Mouse (Mus musculus) CH12.LX (cell line): ENCODE data around the gene 4930415O20Rik. TPM values are rescaled to one million over a fixed set of nuclear protein-coding genes. Genes with fewer than 3 reads are reported as not detected.

ENCODE experiments used
- DNase-seq: peaks from one replicate; pipeline ENCODE4 v3.0.0-alpha.2; 2013; ENCODE audit errors: extremely low read depth
- H3K27ac ChIP-seq: 2 replicates; pipeline ENCODE4 v1.5.1; 2012; ENCODE audit warnings: low read depth, mild to moderate bottlenecking, control low read depth, moderate library complexity; ENCODE audit not compliant: insufficient read depth
- H3K27me3 ChIP-seq: replicated peaks from 2 replicates; pipeline ENCODE3; 2012; ENCODE audit warnings: inconsistent platforms
- H3K36me3 ChIP-seq, 2 experiments: replicated peaks in 1 of 2; 2 replicates each; pipeline versions ENCODE3 to v1.6.1; 2012; ENCODE audit warnings: inconsistent platforms in 1 of 2, low read length in 1 of 2, mild to moderate bottlenecking in 1 of 2, mixed read lengths in 1 of 2, moderate library complexity in 1 of 2; ENCODE audit not compliant: control insufficient read depth in 1 of 2, insufficient read depth in 1 of 2
- H3K4me1 ChIP-seq, 2 experiments: 2 replicates each; pipeline ENCODE4 v1.6.1; 2012; ENCODE audit warnings: inconsistent platforms in 1 of 2, moderate library complexity in 1 of 2; ENCODE audit not compliant: insufficient read depth in 2 of 2, control insufficient read depth in 1 of 2
- H3K4me2 ChIP-seq: 2 replicates; pipeline ENCODE4 v1.6.1; 2012; ENCODE audit warnings: low read depth, mild to moderate bottlenecking, control low read depth; ENCODE audit not compliant: poor library complexity, insufficient read depth, severe bottlenecking
- H3K4me3 ChIP-seq, 3 experiments: fragments of 150-350 bp in 1 of 3; sonication (generic) in 1 of 3; replicated peaks in 1 of 3; 2 replicates each; pipeline versions ENCODE3 to v1.5.1; 2011 to 2012; ENCODE audit warnings: low read depth in 2 of 3, low read length in 2 of 3, mild to moderate bottlenecking in 2 of 3, moderate library complexity in 2 of 3, control low read depth in 1 of 3, improper control_type of control experiment in 1 of 3, inconsistent platforms in 1 of 3, mixed read lengths in 1 of 3; ENCODE audit not compliant: poor library complexity in 1 of 3
- H3K79me2 ChIP-seq: replicated peaks from 2 replicates; pipeline ENCODE4 v1.6.1; 2012; ENCODE audit warnings: mild to moderate bottlenecking, moderate library complexity; ENCODE audit not compliant: control insufficient read depth, poor library complexity, insufficient read depth, severe bottlenecking; ENCODE audit errors: extremely low read depth
- H3K9ac ChIP-seq: 2 replicates; pipeline ENCODE4 v1.6.1; 2012; ENCODE audit warnings: low read depth, mild to moderate bottlenecking, control low read depth, moderate library complexity; ENCODE audit not compliant: insufficient read depth
- H3K9me3 ChIP-seq: replicated peaks from 2 replicates; pipeline ENCODE3; 2012; ENCODE audit warnings: low read length, inconsistent platforms, mixed read lengths
- BHLHE40 ChIP-seq: IDR thresholded peaks from 2 replicates; pipeline ENCODE4 v1.6.1; 2011; ENCODE audit warnings: mild to moderate bottlenecking, low read depth, low read length, improper control_type of control experiment
- CHD1 ChIP-seq: IDR thresholded peaks from 2 replicates; pipeline ENCODE4 v1.6.1; 2012; ENCODE audit warnings: low read depth, low read length, improper control_type of control experiment, inconsistent platforms
- CHD2 ChIP-seq: IDR thresholded peaks from 2 replicates; pipeline ENCODE4 v1.6.1; 2011; ENCODE audit warnings: low read length, improper control_type of control experiment
- CTCF ChIP-seq, 2 experiments: IDR thresholded peaks in 1 of 2; conservative IDR thresholded peaks in 1 of 2; 2 replicates each; pipeline ENCODE4 v1.5.1; 2011 to 2012; ENCODE audit warnings: low read depth in 2 of 2, low read length in 2 of 2, improper control_type of control experiment in 1 of 2, inconsistent platforms in 1 of 2, mild to moderate bottlenecking in 1 of 2, moderate library complexity in 1 of 2
- E2F4 ChIP-seq: IDR thresholded peaks from 2 replicates; pipeline ENCODE4 v1.6.1; 2011; ENCODE audit warnings: low read depth, low read length, improper control_type of control experiment; ENCODE audit not compliant: insufficient replicate concordance
- ELF1 ChIP-seq: IDR thresholded peaks from 2 replicates; pipeline ENCODE4 v1.6.1; 2014; ENCODE audit warnings: low read depth, mild to moderate bottlenecking, inconsistent platforms, low read length, improper control_type of control experiment
- EP300 ChIP-seq: IDR thresholded peaks from 2 replicates; pipeline ENCODE4 v1.6.1; 2011; ENCODE audit warnings: low read length, improper control_type of control experiment
- HCFC1 ChIP-seq: IDR thresholded peaks from 2 replicates; pipeline ENCODE4 v1.6.1; 2012; ENCODE audit warnings: low read depth, mild to moderate bottlenecking, inconsistent platforms, low read length, improper control_type of control experiment
- IRF4 ChIP-seq: IDR thresholded peaks from 2 replicates; pipeline ENCODE4 v1.6.1; 2014; ENCODE audit warnings: low read depth, mild to moderate bottlenecking, inconsistent platforms, low read length, improper control_type of control experiment
- JUN ChIP-seq: IDR thresholded peaks from 2 replicates; pipeline ENCODE4 v1.6.1; 2011; ENCODE audit warnings: low read depth, mild to moderate bottlenecking, low read length, improper control_type of control experiment, moderate library complexity; ENCODE audit not compliant: insufficient read depth
- JUND ChIP-seq: conservative IDR thresholded peaks from 2 replicates; pipeline ENCODE4 v1.6.1; 2011; ENCODE audit warnings: low read depth, low read length, improper control_type of control experiment
- KAT2A ChIP-seq: IDR thresholded peaks from 2 replicates; pipeline ENCODE4 v1.6.1; 2012; ENCODE audit warnings: low read length, improper control_type of control experiment, inconsistent platforms; ENCODE audit not compliant: insufficient replicate concordance
- MAFK ChIP-seq: IDR thresholded peaks from 2 replicates; pipeline ENCODE4 v1.6.1; 2011; ENCODE audit warnings: low read length, improper control_type of control experiment; ENCODE audit not compliant: insufficient replicate concordance
- MAX ChIP-seq: IDR thresholded peaks from 2 replicates; pipeline ENCODE4 v1.6.1; 2011; ENCODE audit warnings: low read length, improper control_type of control experiment
- MAZ ChIP-seq: IDR thresholded peaks from 2 replicates; pipeline ENCODE4 v1.6.1; 2012; ENCODE audit warnings: low read depth, mild to moderate bottlenecking, inconsistent platforms, low read length, improper control_type of control experiment, moderate library complexity
- MEF2A ChIP-seq: IDR thresholded peaks from 2 replicates; pipeline ENCODE4 v1.6.1; 2014; ENCODE audit warnings: low read depth, mild to moderate bottlenecking, inconsistent platforms, low read length, improper control_type of control experiment, borderline replicate concordance
- MXI1 ChIP-seq: IDR thresholded peaks from 2 replicates; pipeline ENCODE4 v1.6.1; 2011; ENCODE audit warnings: mild to moderate bottlenecking, low read depth, low read length, improper control_type of control experiment
- MYC ChIP-seq: IDR thresholded peaks from 2 replicates; pipeline ENCODE4 v1.6.1; 2011; ENCODE audit warnings: low read depth, mild to moderate bottlenecking, improper control_type of control experiment, low read length
- NELFE ChIP-seq: IDR thresholded peaks from 2 replicates; pipeline ENCODE4 v1.6.1; 2011; ENCODE audit warnings: low read depth, low read length, improper control_type of control experiment
- NRF1 ChIP-seq: IDR thresholded peaks from 2 replicates; pipeline ENCODE4 v1.6.1; 2014; ENCODE audit warnings: low read depth, mild to moderate bottlenecking, inconsistent platforms, low read length, improper control_type of control experiment, moderate library complexity
- PAX5 ChIP-seq: IDR thresholded peaks from 2 replicates; pipeline ENCODE4 v1.6.1; 2012; ENCODE audit warnings: low read length, inconsistent platforms, mixed read lengths
- POLR2A ChIP-seq: IDR thresholded peaks from 2 replicates; pipeline ENCODE4 v1.6.1; 2011; ENCODE audit warnings: low read depth, mild to moderate bottlenecking, improper control_type of control experiment, low read length
- POLR2AphosphoS2 ChIP-seq: IDR thresholded peaks from 2 replicates; pipeline ENCODE4 v1.6.1; 2011; ENCODE audit warnings: low read depth, low read length, improper control_type of control experiment
- RAD21 ChIP-seq: IDR thresholded peaks from 2 replicates; pipeline ENCODE4 v1.6.1; 2011; ENCODE audit warnings: low read depth, mild to moderate bottlenecking, low read length, improper control_type of control experiment, moderate library complexity
- RCOR1 ChIP-seq: conservative IDR thresholded peaks from 2 replicates; pipeline ENCODE4 v1.6.1; 2012; ENCODE audit warnings: low read depth, mild to moderate bottlenecking, inconsistent platforms, low read length, improper control_type of control experiment
- SIN3A ChIP-seq: IDR thresholded peaks from 2 replicates; pipeline ENCODE4 v1.6.1; 2012; ENCODE audit warnings: low read length, improper control_type of control experiment, inconsistent platforms
- SMC3 ChIP-seq: IDR thresholded peaks from 2 replicates; pipeline ENCODE4 v1.6.1; 2011; ENCODE audit warnings: low read depth, low read length, improper control_type of control experiment
- TBP ChIP-seq: conservative IDR thresholded peaks from 2 replicates; pipeline ENCODE4 v1.6.1; 2011; ENCODE audit warnings: low read depth, low read length, improper control_type of control experiment
- TCF12 ChIP-seq: IDR thresholded peaks from 2 replicates; pipeline ENCODE4 v1.6.1; 2014; ENCODE audit warnings: low read depth, mild to moderate bottlenecking, inconsistent platforms, low read length, improper control_type of control experiment
- UBTF ChIP-seq: IDR thresholded peaks from 2 replicates; pipeline ENCODE4 v1.6.1; 2012; ENCODE audit warnings: low read depth, mild to moderate bottlenecking, inconsistent platforms, low read length, improper control_type of control experiment, moderate library complexity
- USF1 ChIP-seq: IDR thresholded peaks from 2 replicates; pipeline ENCODE4 v1.6.1; 2014; ENCODE audit warnings: low read depth, mild to moderate bottlenecking, inconsistent platforms, low read length, improper control_type of control experiment
- USF2 ChIP-seq: conservative IDR thresholded peaks from 2 replicates; pipeline ENCODE4 v1.6.1; 2011; ENCODE audit warnings: low read depth, low read length, improper control_type of control experiment
- ZC3H11A ChIP-seq: IDR thresholded peaks from 2 replicates; pipeline ENCODE4 v1.6.1; 2012; ENCODE audit warnings: low read depth, mild to moderate bottlenecking, inconsistent platforms, low read length, improper control_type of control experiment
- ZKSCAN1 ChIP-seq: IDR thresholded peaks from 2 replicates; pipeline ENCODE4 v1.6.1; 2012; ENCODE audit warnings: low read depth, inconsistent platforms, low read length, improper control_type of control experiment, borderline replicate concordance
- ZMIZ1 ChIP-seq: IDR thresholded peaks from 2 replicates; pipeline ENCODE4 v1.6.1; 2012; ENCODE audit warnings: low read depth, mild to moderate bottlenecking, inconsistent platforms, low read length, improper control_type of control experiment
- ZNF384 ChIP-seq: IDR thresholded peaks from 2 replicates; pipeline ENCODE4 v1.6.1; 2012; ENCODE audit warnings: low read depth, low read length, improper control_type of control experiment, inconsistent platforms
- dilution Hi-C: fragments of 300-500 bp; cut with MboI; formaldehyde crosslinking; loops from 2 replicates; pipeline ENCODE4 v1.14.3; 2020; ENCODE audit warnings: low sequenced_read_pairs; ENCODE audit not compliant: extremely low pct_unique_long_range_greater_than_20kb, extremely low pct_ligation_motif_present
- in situ Hi-C: fragments of 300-500 bp; cut with MboI; formaldehyde crosslinking; loops from 3 replicates; pipeline ENCODE4 v1.14.3; 2019; ENCODE audit warnings: low sequenced_read_pairs, low pct_ligation_motif_present, low pct_unique_long_range_greater_than_20kb, mixed read lengths
- polyA plus RNA-seq: library from polyadenylated mRNA; unstranded; fragments of >175 nt; gene quantifications from 2 replicates; pipeline ENCODE4 v1.2.1, GENCODE M21; 2012; ENCODE audit warnings: low read depth; ENCODE audit not compliant: insufficient read length
- total RNA-seq, 2 experiments: library from RNA; depleted of rRNA; stranded (reverse); fragments of 300-350 nt in 1 of 2; fragments of >200 nt in 1 of 2; gene quantifications; 2 replicates each; pipeline ENCODE4 v1.2.3; 2012 to 2014

Gene 4930415O20Rik
- total and polyA plus RNA-seq, 3 experiments, result not detected

DNA sequence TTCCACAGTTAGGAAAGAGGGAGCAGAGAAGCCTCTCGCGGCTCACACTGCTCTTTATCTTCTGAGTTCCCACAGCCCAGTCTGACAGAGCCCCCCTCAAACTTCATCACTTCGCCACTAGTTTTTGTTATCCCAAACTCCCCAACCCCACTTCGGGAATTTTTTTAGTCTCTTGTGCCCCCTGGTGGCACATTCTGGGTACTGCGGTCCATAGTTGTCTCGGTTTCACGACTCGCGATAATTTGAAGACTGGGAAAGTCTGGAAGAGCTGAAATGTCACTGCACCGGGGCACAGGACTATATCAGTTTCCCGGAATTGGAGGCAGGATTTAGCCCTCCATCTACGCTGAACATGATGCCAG lies 46.4 kb downstream of the 4930415O20Rik start:
- Histone ChIP-seq H3K4me3 (no peak overlapping the region), H3K27me3 (peaks cover 69% of the 10 kb centered on the region), H3K36me3 (no peaks in the 10 kb centered on the region), H3K4me1 (peaks cover under 1 to 8% of the 10 kb centered on the region in 2 experiments; a peak in 3 of 4 replicates), H3K9ac (peak overlapping the region; percentile 0; the same call in 1 of the 2 replicates), H3K79me2 (no peaks in the 10 kb centered on the region), H3K27ac (no peak overlapping the region), H3K9me3 (peaks cover 13% of the 10 kb centered on the region), H3K4me2 (peak overlapping the region; percentile 43)
- dilution Hi-C loops (no loop called here), in situ Hi-C loops (loop anchor here (5.0 kb wide), 2 partner anchors 35 to 105 kb away; no protein-coding TSS in a partner anchor)
- TF ChIP-seq POLR2AphosphoS2, result no peak
- TF ChIP-seq TCF12, result no peak
- TF ChIP-seq SIN3A, result no peak
- TF ChIP-seq BHLHE40, result no peak
- no peak for TF ChIP-seq HCFC1
- TF ChIP-seq POLR2A, result no peak
- peak; percentile 97 for TF ChIP-seq SMC3
- no peak for TF ChIP-seq RCOR1
- TF ChIP-seq IRF4, result no peak
- no peak for TF ChIP-seq E2F4
- TF ChIP-seq JUND, result no peak
- no peak for TF ChIP-seq ZNF384
- no peak for TF ChIP-seq KAT2A
- TF ChIP-seq CHD2, result peak; percentile 81
- no peak for TF ChIP-seq MAZ
- TF ChIP-seq MEF2A, result no peak
- no peak for TF ChIP-seq JUN
- no peak for TF ChIP-seq NRF1
- no peak for TF ChIP-seq MAX
- no peak for TF ChIP-seq CHD1
- no peak for TF ChIP-seq ZMIZ1
- no peak for TF ChIP-seq USF1
- TF ChIP-seq MYC, result no peak
- TF ChIP-seq ZKSCAN1, result no peak
- TF ChIP-seq MAFK, result no peak
- peak; percentile 89 for TF ChIP-seq RAD21
- TF ChIP-seq UBTF, result no peak
- TF ChIP-seq MXI1, result no peak
- TF ChIP-seq NELFE, result no peak
- TF ChIP-seq EP300, result no peak
- TF ChIP-seq TBP, result no peak
- TF ChIP-seq ZC3H11A, result peak; percentile 19; the same call in 1 of the 2 replicates
- no peak for TF ChIP-seq PAX5
- no peak for TF ChIP-seq ELF1
- TF ChIP-seq USF2, result no peak
- peak; percentile 93 to 94 for TF ChIP-seq CTCF (conservative IDR thresholded peaks at IDR 0.05 in 1 of 2, IDR thresholded peaks at IDR 0.05 in 1 of 2; ENCODE audit: low read depth in 2 of 2, low read length in 2 of 2)
- peak; percentile 63 for DNase-seq
